Mouse (Mus musculus): ENCODE results near the gene Chrnb2.

DNA sequence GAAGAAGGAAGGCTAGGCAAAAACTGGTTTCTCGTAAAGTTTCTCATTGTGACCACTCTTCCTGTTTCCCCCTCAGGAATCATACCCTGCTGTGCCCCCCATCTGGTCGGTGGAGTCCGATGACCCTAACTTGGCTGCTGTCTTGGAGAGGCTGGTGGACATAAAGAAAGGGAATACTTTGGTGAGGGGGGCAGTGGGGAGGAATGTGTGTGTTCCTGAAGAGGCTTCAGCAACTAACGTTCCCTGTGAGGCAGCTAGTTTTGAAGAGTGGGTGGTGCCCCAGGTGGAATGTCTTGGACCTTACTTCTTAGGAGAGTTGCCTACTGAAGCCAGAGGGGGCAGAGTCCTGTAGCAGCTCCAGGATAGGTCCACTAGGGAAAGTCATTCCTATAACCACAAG, 11.6 kb upstream of the Chrnb2 start:
- TF ChIP-seq CTCF (IDR thresholded peaks at IDR 0.05; ENCODE audit: control insufficient read depth, insufficient read depth, insufficient read length) (no peak), MAX (IDR thresholded peaks at IDR 0.05) (no peak), USF1 (IDR thresholded peaks at IDR 0.05; ENCODE audit: low read depth) (no peak)
